Mouse (Mus musculus) cerebral cortex, adult 2 months (tissue): ENCODE measurements around the gene Pcolce.

Experiments used
- WGBS: fragments of 180-500 bp; shearing (Covaris S2); methylation state at CpG from one replicate; pipeline ENCODE4 v1.1.7; 2018; 5-methylcytosine and 5-hydroxymethylcytosine counted together

Gene Pcolce

DNA sequence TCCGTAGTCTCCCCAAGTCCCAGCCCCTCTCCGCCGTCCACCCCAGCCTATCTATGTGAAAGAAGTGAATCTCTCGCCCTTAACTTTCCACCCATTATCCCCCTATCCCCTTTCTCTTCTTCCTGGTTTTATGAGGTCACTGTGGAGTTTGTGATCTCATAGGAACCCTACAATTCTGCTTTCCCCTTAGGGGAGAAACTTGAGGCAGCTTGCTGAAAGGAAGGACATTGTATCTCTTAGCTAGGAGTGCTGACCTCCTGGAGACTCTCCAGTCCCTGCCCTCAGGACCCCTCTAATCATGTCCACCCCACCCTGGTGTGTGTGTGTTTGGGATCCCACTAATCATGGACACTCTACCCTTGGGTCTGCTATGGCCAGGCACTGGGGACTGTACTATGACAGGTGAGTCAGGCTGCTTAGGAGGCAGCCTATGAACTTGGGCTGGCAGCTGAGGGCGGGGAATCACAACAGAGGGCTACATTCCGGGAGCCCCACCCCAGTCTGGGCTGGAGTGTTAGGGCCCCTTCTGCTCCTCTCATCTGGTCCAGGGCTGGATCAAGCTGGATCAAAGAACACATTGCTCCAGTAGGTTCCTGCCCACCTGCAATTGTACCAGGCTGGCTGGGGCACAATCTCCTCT, 16.4 kb upstream of the Pcolce start:
- WGBS, result 23% methylated on average over 6 of the region's 6 CpGs

- under 1% methylated on average over 23 of the region's 23 CpGs for WGBS
Observed at GRCm38 (mm10) chr5:137629306-137629721, 15.7 kb upstream of the Pcolce start.

DNA sequence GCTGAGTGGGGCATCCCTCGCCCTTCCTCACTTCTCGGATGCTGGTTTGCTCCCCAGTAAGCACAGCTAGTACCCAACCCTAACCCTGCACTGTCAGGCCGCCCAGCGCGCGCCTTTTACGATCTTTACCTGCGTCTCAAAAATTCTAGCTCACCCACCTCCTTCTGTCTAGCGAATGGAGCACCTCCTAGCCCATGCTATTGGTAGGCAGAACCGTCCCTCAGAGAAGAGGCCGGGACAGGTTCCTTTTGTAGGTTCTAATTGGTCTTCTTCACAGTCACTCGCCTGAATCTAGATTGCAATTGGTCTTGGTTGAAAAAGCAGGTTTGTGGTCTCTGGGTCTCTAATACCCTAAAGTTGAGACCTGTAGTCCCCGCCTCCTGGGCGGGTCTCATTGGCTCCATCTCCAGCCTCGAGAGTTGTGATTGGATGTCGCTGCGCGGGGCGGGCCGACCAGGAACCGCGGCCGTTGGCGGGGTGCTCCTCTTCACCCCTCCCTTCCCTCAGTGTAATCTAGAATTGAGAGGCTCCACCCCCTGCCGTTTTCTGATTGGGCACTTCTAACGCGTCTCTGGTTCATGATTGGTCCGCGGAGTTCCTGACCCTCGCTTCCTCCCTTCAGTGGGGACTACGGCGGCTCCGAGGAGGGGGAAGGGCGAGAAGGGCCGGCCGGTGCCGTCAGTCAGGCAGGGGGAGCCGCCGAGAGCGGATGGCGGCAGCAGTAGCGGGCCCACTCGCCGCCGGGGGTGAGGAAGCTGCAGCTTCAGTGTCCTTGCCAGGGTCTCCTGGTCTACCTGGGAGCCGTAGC, 15.1 kb upstream of the Pcolce start, which contains the start of the genes Fbxo24, Lrch4 and Gm20605:
Fbxo24 (minus strand) TSS at position 505 of the 808 bp plus-strand sequence.
Lrch4 (plus strand) TSS at position 624 of the 808 bp plus-strand sequence.
Gm20605 (plus strand) TSS at position 678 of the 808 bp plus-strand sequence.
- under 1% methylated on average over 46 of the region's 46 CpGs for WGBS

DNA sequence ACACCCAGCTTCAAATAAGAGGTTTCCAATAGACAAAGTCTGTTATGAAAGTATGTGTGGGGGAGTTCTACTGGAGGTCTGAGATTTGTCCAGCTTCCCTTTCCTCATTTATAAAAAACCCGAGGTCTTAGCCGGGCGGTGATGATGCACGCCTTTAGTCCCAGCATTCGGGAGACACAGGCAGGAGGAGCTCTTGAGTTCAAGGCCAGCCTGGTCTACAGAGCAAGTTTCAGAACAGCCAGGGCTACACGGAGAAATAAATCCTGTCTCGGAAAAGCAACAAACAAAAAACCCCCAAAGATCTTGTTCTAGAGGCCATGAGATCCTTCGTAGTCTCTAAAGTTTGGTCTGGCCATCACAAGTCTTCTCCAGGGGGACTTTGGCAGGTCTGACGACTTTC, 14.4 kb upstream of the Pcolce start:
- 3% methylated on average over 9 of the region's 9 CpGs for WGBS

DNA sequence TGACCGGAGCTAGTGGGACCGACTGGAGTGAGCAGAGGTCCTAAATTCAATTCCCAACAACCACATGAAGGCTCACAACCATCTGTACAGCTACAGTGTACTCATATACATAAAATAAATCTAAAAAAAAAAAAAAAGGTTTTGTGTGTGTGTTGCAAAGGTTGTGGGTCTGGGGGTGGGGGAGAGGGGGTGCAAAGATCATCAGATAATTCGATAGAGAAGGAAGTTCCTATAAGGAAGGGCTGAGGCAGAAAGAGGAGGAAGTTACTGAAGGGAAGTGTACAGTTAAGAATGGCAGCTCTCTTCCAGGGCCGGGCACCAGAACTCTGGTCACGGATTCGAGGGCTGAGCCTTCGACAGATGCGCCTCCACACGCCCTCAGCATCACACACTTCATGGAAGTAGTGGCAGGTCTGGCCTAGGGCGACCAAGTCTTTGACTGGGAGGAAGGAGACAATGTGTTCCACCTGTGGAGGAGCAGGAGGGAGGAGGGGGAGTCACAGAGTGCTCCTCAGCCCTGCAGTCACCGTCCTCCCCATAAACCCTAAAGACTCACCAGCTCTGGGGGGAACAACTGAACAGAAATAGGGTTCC, 10.4 kb upstream of the Pcolce start:
- 80% methylated on average over 11 of the region's 11 CpGs for WGBS

- WGBS, result 94% methylated on average over 7 of the region's 7 CpGs
Observed at GRCm38 (mm10) chr5:137615347-137615746, 1.8 kb upstream of the Pcolce start.

DNA sequence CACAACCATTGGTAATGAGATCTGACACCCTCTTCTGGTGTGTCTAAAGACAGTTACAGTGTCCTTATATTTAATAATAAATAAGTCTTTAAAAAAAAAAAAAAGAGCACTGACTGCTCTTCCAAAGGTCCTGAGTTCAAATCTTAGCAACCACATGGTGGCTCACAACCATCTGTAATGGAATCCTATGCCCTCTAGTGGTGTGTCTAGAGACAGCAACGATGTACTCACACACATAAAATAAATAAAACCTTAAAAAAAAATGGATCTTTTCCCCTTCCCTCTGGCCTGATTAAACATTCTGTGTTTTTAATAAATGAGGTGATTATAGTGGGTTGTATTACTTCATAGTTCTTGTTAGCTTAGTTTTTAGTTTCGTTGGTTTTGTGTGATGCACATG, 1.3 kb upstream of the Pcolce start:
- 94% methylated on average over 2 of the region's 2 CpGs for WGBS

- 75% methylated on average over 5 of the region's 5 CpGs for WGBS
Observed at GRCm38 (mm10) chr5:137613076-137613475, 508 bp downstream of the Pcolce start.

GRCm38 (mm10) chr5:137611245-137611602, 2.4 kb downstream of the Pcolce start:
- 35% methylated on average over 6 of the region's 6 CpGs for WGBS

GRCm38 (mm10) chr5:137610548-137611244, 2.9 kb downstream of the Pcolce start:
- 46% methylated on average over 12 of the region's 12 CpGs for WGBS

GRCm38 (mm10) chr5:137610056-137610455, 3.5 kb downstream of the Pcolce start:
- WGBS, result 84% methylated on average over 4 of the region's 4 CpGs

- 74% methylated on average over 3 of the region's 3 CpGs for WGBS
Observed at GRCm38 (mm10) chr5:137609292-137609691, 4.3 kb downstream of the Pcolce start.

- WGBS, result 40% methylated on average over 23 of the region's 23 CpGs
Observed at GRCm38 (mm10) chr5:137608654-137609190, 4.9 kb downstream of the Pcolce start.

GRCm38 (mm10) chr5:137607860-137608653, 5.5 kb downstream of the Pcolce start:
- WGBS, result 28% methylated on average over 26 of the region's 26 CpGs

DNA sequence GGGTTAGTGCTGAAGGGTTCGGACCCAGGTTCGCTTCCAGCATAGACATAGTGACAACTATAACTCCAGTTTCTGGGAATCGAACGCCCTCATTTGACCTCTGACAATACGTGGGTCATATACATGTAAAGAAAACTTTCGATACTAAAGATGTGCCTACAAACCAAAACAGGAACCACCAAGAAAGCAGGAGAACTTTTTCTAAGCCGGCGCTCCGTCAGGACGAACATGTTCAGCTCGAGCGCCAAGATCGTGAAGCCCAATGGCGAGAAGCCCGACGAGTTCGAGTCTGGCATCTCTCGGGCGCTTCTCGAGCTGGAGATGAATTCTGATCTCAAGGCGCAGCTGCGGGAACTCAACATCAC, 12.2 kb downstream of the Pcolce start:
- under 1% methylated on average over 22 of the region's 22 CpGs for WGBS

DNA sequence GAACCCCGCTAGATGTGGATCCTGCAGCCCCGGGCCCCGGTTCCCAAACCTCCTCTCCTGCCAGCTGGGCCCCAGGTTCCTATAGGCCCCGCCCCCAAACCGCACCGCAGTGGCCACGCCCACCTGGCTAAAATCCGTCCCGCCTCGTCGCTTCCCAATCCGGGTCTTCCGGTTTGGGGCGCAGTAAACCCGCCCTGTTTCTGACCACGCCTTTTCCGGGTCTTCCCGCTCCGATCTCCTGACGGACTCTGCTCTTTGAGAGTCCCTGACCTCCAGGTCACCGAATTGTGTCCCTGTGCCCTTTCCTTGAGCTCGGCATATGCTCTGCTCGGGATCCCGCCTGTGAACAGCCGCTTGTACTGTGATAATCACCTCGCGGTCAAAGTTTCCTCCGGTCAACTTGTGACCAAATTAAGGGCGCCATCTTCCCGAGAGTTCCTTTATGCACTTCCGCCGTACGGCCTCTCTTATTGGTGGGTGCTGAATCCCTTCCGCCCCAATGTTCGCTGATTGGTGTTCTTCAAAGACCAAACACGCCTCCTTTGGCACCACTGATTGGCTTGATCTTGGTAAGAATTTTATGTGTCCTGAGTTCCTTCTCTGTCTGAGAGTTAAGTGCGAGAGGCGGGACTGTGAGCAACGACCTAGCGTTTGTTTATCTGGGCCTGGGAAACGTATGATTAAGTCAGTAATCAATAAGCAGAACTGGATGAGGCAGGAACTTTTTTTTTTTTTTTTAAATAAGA, 12.8 kb downstream of the Pcolce start, which contains the start of gene Mospd3:
Mospd3 (minus strand) TSS at position 440 of the 746 bp plus-strand sequence.
- under 1% methylated on average over 41 of the region's 41 CpGs for WGBS

DNA sequence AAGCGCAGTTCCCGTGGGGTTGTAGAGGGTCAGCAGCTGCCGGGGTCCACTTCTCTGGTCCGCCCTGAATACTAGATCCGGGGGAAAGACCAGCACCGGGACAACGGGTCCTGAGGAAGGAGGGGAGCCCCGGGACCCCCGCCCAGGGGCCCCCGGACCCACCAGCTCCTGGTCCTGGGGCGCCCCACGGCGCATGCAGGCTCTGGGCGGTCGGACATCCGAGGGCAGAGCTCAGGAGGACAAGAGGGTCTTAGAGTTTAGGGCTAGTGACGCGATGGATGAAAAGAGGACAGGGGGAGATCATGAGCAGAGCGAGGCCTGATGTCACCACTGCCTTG, 13.3 kb downstream of the Pcolce start:
- WGBS, result 1% methylated on average over 19 of the region's 19 CpGs

DNA sequence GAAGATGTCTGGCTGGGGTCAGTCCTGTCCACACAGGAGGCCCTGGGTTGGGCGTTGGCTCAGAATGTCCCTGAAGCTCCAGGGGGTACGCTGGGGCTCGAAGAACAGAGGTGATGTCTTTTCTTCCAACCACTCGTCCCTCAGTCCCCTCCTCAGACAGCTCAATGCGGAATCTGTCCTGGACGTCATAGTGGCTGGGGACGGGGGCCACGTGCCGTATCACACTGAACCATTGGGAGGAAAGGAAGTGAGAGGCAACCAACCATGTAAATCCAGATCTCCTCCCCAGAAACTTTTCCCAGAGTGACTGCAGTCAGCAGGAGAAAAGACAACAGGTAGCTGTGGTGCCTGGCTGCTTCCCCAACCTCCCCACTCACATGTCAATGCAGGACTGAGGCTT, 14.0 kb downstream of the Pcolce start:
- WGBS, result 44% methylated on average over 9 of the region's 9 CpGs

DNA sequence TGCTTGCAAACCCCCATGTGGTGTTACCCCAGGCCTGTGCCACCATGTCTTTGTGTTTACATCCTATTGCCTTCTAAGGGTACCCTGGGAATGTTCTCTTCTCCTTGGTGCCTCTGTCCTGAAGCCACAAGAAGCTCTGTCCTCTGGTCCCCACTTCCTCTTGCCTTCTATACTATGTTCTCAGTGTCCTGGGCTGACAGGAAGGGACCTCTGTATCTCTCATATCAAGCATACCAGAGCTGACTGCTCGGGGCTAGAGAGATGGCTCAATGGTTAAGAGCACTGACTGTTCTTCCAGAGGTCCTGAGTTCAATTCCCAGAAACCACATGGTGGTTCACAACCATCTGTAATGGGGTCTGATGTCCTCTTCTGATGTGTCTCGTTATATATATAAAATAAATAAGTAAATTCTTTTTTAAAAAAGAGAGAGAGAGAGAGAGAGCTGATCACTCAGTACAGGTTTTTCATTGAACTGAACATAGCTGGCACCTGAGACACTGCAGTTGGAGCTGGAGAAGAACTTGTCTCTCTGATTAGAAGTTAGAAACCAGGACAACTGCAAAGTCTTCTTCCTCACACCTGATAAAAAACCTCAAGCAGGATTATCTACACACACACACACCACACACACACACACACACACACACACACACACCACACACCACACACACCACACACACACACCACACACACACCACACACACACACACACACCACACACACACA, 15.3 kb downstream of the Pcolce start:
- 80% methylated on average over 2 of the region's 2 CpGs for WGBS

DNA sequence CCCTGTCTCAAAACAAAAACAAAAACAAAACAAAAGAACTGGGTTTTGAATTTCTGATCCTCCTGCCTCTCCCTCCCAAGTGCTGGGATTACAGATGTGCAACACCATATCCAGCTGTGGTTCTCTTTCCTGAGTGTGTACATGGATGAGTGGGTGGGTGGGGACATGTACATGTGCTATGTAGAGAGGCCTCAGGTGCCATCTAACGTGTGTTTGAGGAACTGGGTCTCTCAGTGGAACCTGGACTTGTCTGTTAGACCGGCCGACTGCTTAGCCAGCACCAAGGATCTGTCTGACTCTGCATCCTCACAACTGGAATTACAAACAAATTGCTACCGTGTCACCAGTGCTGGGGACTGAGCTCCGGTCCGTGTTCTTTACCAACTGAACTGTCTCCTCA, 16.0 kb downstream of the Pcolce start:
- WGBS, result 94% methylated on average over 6 of the region's 6 CpGs
